ENCODE assay signal across 14 mouse cellular contexts in the genomic region with DNA sequence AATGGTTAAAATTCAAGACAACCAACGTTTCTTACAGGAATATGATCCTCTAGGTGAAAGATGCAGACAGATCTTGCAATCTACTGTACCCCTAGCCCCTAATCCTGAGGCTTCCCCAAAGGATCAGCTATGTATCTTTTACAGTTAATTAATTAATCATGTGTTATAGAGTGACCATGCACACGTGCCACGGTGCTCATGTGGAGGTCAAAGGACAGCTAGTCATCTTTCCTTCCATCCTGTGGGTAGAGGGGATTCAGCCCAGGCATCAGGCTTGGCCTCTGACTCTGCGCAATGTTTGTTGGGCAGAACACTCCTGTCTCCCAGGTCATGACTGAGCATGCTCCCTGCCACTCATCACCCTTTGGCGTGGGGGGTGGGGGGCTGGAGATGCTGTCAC.
DNase-seq lines count a peak whose midpoint lies in the region; ATAC-seq lines count a peak whose summit lies in the region.
"Had no signal": no experiment of that assay in that cellular context is flagged by ENCODE, and none has a peak within 500 bp of the region (broad histone marks: within the 10 kb centered on the region; RNA-seq: fewer than 3 reads in every experiment).

No protein-coding gene starts in this region.

- no peak overlapping the region for H3K9ac ChIP-seq in limb, embryonic 11.5 days (ENCODE audit: low read length)
- no peak overlapping the region for H3K9ac ChIP-seq in hindbrain, embryonic 12.5 days
- H3K9ac ChIP-seq in limb, embryonic 12.5 days (replicated peaks), result no peak overlapping the region
- no peak overlapping the region for H3K9ac ChIP-seq in neural tube, embryonic 14.5 days (replicated peaks; ENCODE audit: low read depth, low read length)
- H3K9ac ChIP-seq: embryonic facial prominence, embryonic 13.5 days; heart, embryonic 13.5 days; hindbrain, embryonic 15.5 days; liver, embryonic 14.5 days had no signal

- H3K4me2 ChIP-seq in limb, embryonic 11.5 days (ENCODE audit: low read depth, severe bottlenecking), result no peak overlapping the region
- H3K4me2 ChIP-seq in hindbrain, embryonic 12.5 days (replicated peaks), result no peak overlapping the region
- H3K4me2 ChIP-seq in limb, embryonic 12.5 days, result no peak overlapping the region
- H3K4me2 ChIP-seq in neural tube, embryonic 14.5 days (ENCODE audit: low read depth, low read length), result no peak overlapping the region
- H3K4me2 ChIP-seq: embryonic facial prominence, embryonic 13.5 days; heart, embryonic 13.5 days; hindbrain, embryonic 15.5 days had no signal

- no peak overlapping the region for H3K4me3 ChIP-seq in limb, embryonic 11.5 days (ENCODE audit: low read depth, low read length)
- H3K4me3 ChIP-seq in limb, embryonic 10.5 days, result no peak overlapping the region
- no peak overlapping the region for H3K4me3 ChIP-seq in hindbrain, embryonic 12.5 days
- no peak overlapping the region for H3K4me3 ChIP-seq in limb, embryonic 12.5 days (replicated peaks)
- H3K4me3 ChIP-seq in neural tube, embryonic 14.5 days (ENCODE audit: low read depth, low read length), result no peak overlapping the region
- H3K4me3 ChIP-seq: embryonic facial prominence, embryonic 13.5 days; heart, embryonic 13.5 days; hindbrain, embryonic 15.5 days; myocyte had no signal

- ATAC-seq in limb, embryonic 11.5 days (ENCODE audit: insufficient number of reproducible peaks, low FRiP score, low TSS enrichment, low read depth), result peak; percentile 55; the same call in 1 of the 2 replicates
- peak; percentile 32 for ATAC-seq in hindbrain, embryonic 12.5 days (ENCODE audit: low FRiP score)
- 0 out of 2 replicates have a peak, but pooled peaks have one; percentile 20 for ATAC-seq in limb, embryonic 12.5 days (ENCODE audit: insufficient number of reproducible peaks, insufficient read depth, low FRiP score, low TSS enrichment, low read depth)
- ATAC-seq in neural tube, embryonic 14.5 days (ENCODE audit: low read depth), result 0 out of 2 replicates have a peak, but pooled peaks have one; percentile 25
- no peak for ATAC-seq in erythroblast, adult 5-6 weeks (replicated peaks; ENCODE audit: low FRiP score, poor library complexity, severe bottlenecking)

- H3K36me3 ChIP-seq in limb, embryonic 11.5 days (ENCODE audit: control insufficient read depth, insufficient read depth, low read length), result no peaks in the 10 kb centered on the region
- no peaks in the 10 kb centered on the region for H3K36me3 ChIP-seq in limb, embryonic 10.5 days
- no peaks in the 10 kb centered on the region for H3K36me3 ChIP-seq in hindbrain, embryonic 12.5 days
- no peaks in the 10 kb centered on the region for H3K36me3 ChIP-seq in limb, embryonic 12.5 days
- no peaks in the 10 kb centered on the region for H3K36me3 ChIP-seq in neural tube, embryonic 14.5 days (ENCODE audit: control insufficient read depth, insufficient read depth, low read length)
- H3K36me3 ChIP-seq: embryonic facial prominence, embryonic 13.5 days; heart, embryonic 13.5 days; hindbrain, embryonic 15.5 days had no signal

- 42% methylated on average over 5 of the region's 5 CpGs for WGBS in limb, embryonic 11.5 days
- WGBS in limb, embryonic 10.5 days, result 31% methylated on average over 5 of the region's 5 CpGs
- whole genome bisulfite sequencing in hindbrain, embryonic 12.5 days, result 41% methylated on average over 5 of the region's 5 CpGs
- 38% methylated on average over 5 of the region's 5 CpGs for WGBS in limb, embryonic 12.5 days
- WGBS in neural tube, embryonic 14.5 days, result 35% methylated on average over 5 of the region's 5 CpGs

- no peaks in the 10 kb centered on the region for H3K27me3 ChIP-seq in limb, embryonic 11.5 days (ENCODE audit: control insufficient read depth, insufficient read depth, low read length)
- H3K27me3 ChIP-seq in limb, embryonic 10.5 days (ENCODE audit: low read depth, poor library complexity, severe bottlenecking), result peaks cover 11% of the 10 kb centered on the region
- H3K27me3 ChIP-seq in hindbrain, embryonic 12.5 days, result no peaks in the 10 kb centered on the region
- H3K27me3 ChIP-seq in limb, embryonic 12.5 days, result peaks cover 44% of the 10 kb centered on the region
- H3K27me3 ChIP-seq in neural tube, embryonic 14.5 days (ENCODE audit: control insufficient read depth, insufficient read depth, low read length), result no peaks in the 10 kb centered on the region
- H3K27me3 ChIP-seq: CH12.LX; hindbrain, embryonic 15.5 days had no signal

- H3K9me3 ChIP-seq in limb, embryonic 11.5 days (ENCODE audit: control insufficient read depth, low read length), result no peaks in the 10 kb centered on the region
- no peaks in the 10 kb centered on the region for H3K9me3 ChIP-seq in limb, embryonic 10.5 days (replicated peaks)
- H3K9me3 ChIP-seq in hindbrain, embryonic 12.5 days (replicated peaks), result no peaks in the 10 kb centered on the region
- H3K9me3 ChIP-seq in limb, embryonic 12.5 days, result 0 out of 2 replicates have a peak, but pooled peaks cover 3% of the 10 kb centered on the region
- no peaks in the 10 kb centered on the region for H3K9me3 ChIP-seq in neural tube, embryonic 14.5 days (ENCODE audit: control insufficient read depth, low read length)
- H3K9me3 ChIP-seq: embryonic facial prominence, embryonic 13.5 days; heart, embryonic 13.5 days; hindbrain, embryonic 15.5 days had no signal

- no peak overlapping the region for H3K27ac ChIP-seq in limb, embryonic 11.5 days (replicated peaks; ENCODE audit: low read depth, low read length)
- no peak overlapping the region for H3K27ac ChIP-seq in limb, embryonic 10.5 days
- no peak overlapping the region for H3K27ac ChIP-seq in hindbrain, embryonic 12.5 days
- no peak overlapping the region for H3K27ac ChIP-seq in limb, embryonic 12.5 days
- H3K27ac ChIP-seq in neural tube, embryonic 14.5 days (ENCODE audit: low read depth, low read length), result no peak overlapping the region
- H3K27ac ChIP-seq: embryonic facial prominence, embryonic 13.5 days; heart, embryonic 13.5 days; hindbrain, embryonic 15.5 days; liver, embryonic 14.5 days had no signal

- H3K4me1 ChIP-seq in limb, embryonic 11.5 days (ENCODE audit: control insufficient read depth, insufficient read depth, low read length), result no peaks in the 10 kb centered on the region
- 0 out of 2 replicates have a peak, but pooled peaks cover 6% of the 10 kb centered on the region for H3K4me1 ChIP-seq in limb, embryonic 10.5 days
- no peaks in the 10 kb centered on the region for H3K4me1 ChIP-seq in hindbrain, embryonic 12.5 days
- H3K4me1 ChIP-seq in limb, embryonic 12.5 days (replicated peaks), result no peaks in the 10 kb centered on the region
- H3K4me1 ChIP-seq in neural tube, embryonic 14.5 days (ENCODE audit: control insufficient read depth, insufficient read depth, low read length), result no peaks in the 10 kb centered on the region
- H3K4me1 ChIP-seq: heart, embryonic 13.5 days; hindbrain, embryonic 15.5 days had no signal

- no peak for DNase-seq in limb, embryonic 11.5 days (ENCODE audit: low spot score)
- no peak for DNase-seq in limb, embryonic 10.5 days (ENCODE audit: low spot score)
- DNase-seq in layer of hippocampus, adult 11-12 months (ENCODE audit: low spot score), result no peak
- no peak for DNase-seq in layer of hippocampus, adult 9-11 months
